Mouse (Mus musculus): ENCODE results near the gene Adamts17. TPM values are rescaled to one million over a fixed set of nuclear protein-coding genes. Genes with fewer than 3 reads are reported as not detected.

Gene Adamts17
- polyA plus RNA-seq, 1 experiment, result 4.5 TPM

DNA sequence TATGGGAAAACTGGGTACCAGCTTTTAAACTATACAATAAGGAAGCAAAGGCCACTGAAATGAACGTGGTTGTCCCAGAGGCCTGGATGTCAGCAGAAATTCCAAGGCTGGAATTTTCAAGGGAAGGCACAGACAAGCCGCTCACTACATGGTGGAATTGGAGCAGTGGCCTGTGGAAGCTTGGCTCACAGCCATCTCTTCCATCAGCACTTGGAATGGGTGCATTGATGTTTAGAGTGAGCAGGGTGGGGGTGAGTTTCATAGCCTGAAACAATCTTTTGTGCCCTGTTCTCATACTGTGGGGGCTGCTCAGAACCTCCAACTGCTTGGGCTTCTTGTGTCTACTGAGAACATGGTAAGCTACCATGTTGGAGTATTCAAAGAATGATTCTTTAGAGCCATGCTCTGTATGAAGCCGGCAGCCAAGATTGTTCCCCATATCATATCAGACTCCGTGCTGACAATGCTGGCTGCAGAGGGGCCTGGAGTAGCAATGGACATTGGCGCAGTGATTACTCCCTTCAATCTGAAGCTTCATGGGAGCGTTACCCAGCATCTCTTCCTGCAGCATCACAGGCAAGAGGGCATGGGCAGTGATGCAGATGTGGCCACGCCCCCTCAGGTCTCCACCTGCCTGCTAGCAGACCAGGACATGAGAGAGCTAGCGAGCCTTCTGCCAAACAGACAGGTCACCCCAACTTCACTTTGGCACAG is 96.7 kb downstream of the Adamts17 start:
- DNase-seq (ENCODE audit: low read depth), result peak; percentile 74
- TF ChIP-seq POLR2A (IDR thresholded peaks at IDR 0.05; ENCODE audit: borderline replicate concordance, extremely low read depth, insufficient read depth, insufficient read length, poor library complexity, severe bottlenecking) (no peak), CTCF (IDR thresholded peaks at IDR 0.05; ENCODE audit: borderline replicate concordance, extremely low read depth, insufficient read depth, insufficient read length) (no peak)

DNA sequence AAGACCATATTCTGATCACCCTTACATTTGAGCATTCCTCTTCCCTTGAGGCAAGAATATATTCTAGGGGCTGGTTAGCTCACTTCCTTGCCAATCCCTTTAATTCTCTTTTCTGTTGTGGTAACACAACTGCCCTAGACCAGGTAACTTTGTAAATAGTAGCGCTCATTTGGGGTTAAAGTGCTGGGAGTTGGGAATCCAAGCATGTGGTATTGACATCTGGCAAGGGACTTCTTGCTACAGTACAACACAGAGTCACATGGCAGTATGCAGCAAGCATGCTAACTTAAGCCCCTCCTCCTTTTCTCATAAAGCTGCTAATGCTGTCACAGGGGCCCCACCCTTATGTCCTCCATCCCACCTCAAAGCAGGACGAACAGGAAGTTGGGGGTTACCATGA is 97.4 kb downstream of the Adamts17 start:
- TF ChIP-seq CTCF (IDR thresholded peaks at IDR 0.05; ENCODE audit: borderline replicate concordance, extremely low read depth, insufficient read depth, insufficient read length) (no peak), POLR2A (IDR thresholded peaks at IDR 0.05; ENCODE audit: borderline replicate concordance, extremely low read depth, insufficient read depth, insufficient read length, poor library complexity, severe bottlenecking) (no peak)
- no peak for DNase-seq (ENCODE audit: low read depth)

DNA sequence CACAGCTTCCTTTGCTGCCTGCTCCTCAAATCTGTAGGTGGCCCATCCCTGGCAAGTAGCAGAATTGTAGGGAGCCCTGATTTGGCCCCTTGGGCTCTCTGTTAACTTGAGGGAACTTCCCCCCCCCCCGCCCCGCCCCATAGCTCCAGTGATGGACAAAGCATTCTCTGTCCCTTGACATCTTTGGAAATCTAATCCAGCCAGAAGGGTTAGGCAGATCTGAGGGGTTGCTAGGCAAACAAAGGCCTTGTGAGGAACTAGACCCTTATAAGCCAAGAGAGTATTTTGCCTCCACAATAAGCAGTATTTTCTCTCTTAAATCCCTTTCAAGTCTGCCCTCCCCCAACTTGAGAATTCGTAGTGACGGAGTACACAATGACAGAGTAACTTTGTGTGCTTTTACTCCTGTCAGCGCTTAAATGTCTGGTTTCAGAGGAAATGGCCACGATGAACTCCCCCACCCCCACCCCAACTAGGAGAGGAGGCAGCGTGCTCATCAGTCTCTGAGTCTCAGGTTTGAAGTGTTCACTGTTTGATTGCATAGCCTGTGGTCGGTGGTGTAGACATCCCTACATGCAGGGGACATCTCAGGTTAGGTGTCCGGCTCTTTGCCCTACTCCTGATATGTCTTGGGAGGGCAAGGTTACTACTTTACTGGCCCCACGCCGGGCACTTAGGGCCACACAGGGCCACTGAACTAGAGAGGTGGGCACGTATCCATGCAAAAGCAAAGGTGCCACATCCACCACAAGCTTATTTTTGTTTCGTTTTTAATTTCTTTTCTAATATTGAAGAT is 99.7 kb downstream of the Adamts17 start:
- DNase-seq (ENCODE audit: low read depth), result peak; percentile 46
- TF ChIP-seq POLR2A (IDR thresholded peaks at IDR 0.05; ENCODE audit: borderline replicate concordance, extremely low read depth, insufficient read depth, insufficient read length, poor library complexity, severe bottlenecking) (no peak), CTCF (IDR thresholded peaks at IDR 0.05; ENCODE audit: borderline replicate concordance, extremely low read depth, insufficient read depth, insufficient read length) (no peak)

DNA sequence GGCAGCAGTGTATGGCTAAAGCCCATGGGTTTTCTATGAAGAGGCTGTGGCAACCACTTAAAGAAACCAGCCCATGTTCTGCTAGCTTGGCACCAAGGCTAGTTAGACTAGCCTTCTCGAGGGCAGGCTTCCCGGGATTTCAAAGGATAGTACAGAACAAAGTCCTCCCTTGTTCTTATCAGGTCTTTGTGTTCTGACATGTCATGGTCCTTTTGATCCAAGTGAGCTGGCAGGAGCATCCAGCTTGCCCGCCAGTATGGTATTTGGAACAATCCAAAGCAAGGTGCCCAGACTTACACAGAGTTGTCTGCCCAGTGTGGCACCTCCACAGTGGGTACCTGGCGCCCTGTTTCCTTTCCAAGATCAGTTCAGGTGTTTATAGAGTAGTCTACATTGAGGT is 101.2 kb downstream of the Adamts17 start:
- no peak for DNase-seq (ENCODE audit: low read depth)
- TF ChIP-seq POLR2A (IDR thresholded peaks at IDR 0.05; ENCODE audit: borderline replicate concordance, extremely low read depth, insufficient read depth, insufficient read length, poor library complexity, severe bottlenecking) (no peak), CTCF (IDR thresholded peaks at IDR 0.05; ENCODE audit: borderline replicate concordance, extremely low read depth, insufficient read depth, insufficient read length) (no peak)

DNA sequence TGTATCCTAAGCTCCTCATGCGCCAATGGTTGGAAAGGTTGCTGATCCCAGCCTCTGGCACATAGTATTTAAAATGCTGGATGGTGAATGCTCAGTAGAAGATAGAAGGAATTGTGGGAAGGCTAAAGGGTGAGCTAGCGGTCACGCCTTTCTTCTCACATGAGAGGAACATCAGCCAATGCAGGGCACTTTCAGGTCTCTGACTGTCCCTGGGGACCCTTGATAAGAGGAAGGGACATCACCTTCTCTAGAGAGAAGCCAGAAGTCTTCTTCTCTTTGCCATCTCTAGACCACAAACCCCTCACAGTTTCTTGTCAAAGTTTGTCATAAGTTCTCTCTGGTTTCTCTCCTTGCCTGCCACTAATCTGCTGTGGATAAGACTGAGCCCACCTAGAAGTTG is 109.5 kb downstream of the Adamts17 start:
- TF ChIP-seq CTCF (IDR thresholded peaks at IDR 0.05; ENCODE audit: borderline replicate concordance, extremely low read depth, insufficient read depth, insufficient read length) (no peak), POLR2A (IDR thresholded peaks at IDR 0.05; ENCODE audit: borderline replicate concordance, extremely low read depth, insufficient read depth, insufficient read length, poor library complexity, severe bottlenecking) (no peak)
- DNase-seq (ENCODE audit: low read depth), result no peak

DNA sequence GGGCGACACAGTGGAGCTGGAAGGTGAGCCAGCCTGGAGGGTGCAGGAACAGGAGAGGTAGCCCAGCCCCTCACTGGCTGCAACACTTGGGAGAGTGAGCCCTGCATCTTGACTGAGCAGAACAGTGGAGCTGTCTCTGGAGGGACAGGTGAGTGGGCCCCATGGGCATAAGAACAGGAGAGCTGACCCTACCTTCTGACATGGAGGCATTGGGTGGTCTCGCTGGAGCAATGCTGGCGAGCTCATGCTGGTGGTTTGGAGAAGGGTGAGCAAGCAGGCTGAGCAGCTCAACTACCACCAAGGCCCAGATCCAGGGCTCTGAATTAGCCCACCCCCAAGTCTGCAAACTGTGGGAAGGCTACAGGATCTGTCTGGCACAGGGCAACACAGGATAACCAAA is 113.4 kb downstream of the Adamts17 start:
- TF ChIP-seq CTCF (IDR thresholded peaks at IDR 0.05; ENCODE audit: borderline replicate concordance, extremely low read depth, insufficient read depth, insufficient read length), result no peak
- no peak for TF ChIP-seq POLR2A (IDR thresholded peaks at IDR 0.05; ENCODE audit: borderline replicate concordance, extremely low read depth, insufficient read depth, insufficient read length, poor library complexity, severe bottlenecking)
- DNase-seq (ENCODE audit: low read depth), result no peak

DNA sequence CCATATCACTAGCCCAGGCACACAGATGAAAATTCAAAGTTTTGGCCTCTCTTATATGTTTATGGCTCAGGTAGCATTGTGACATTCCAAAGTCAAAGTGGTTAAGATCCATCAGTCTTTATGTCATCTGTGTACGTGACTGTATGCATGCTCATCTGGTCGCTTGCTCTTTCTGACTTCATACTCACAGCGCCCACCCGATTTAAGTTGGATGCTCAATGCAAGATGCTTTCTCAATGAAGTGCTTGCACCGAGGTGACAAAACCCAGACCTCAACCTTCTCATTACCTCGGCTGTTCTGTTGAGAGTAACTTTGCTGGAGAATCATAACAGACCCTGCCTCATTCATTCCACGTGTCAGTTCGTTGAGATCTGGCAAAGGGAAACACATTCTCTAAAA is 114.5 kb downstream of the Adamts17 start:
- no peak for TF ChIP-seq CTCF (IDR thresholded peaks at IDR 0.05; ENCODE audit: borderline replicate concordance, extremely low read depth, insufficient read depth, insufficient read length)
- TF ChIP-seq POLR2A (IDR thresholded peaks at IDR 0.05; ENCODE audit: borderline replicate concordance, extremely low read depth, insufficient read depth, insufficient read length, poor library complexity, severe bottlenecking), result no peak
- DNase-seq (ENCODE audit: low read depth), result no peak

DNA sequence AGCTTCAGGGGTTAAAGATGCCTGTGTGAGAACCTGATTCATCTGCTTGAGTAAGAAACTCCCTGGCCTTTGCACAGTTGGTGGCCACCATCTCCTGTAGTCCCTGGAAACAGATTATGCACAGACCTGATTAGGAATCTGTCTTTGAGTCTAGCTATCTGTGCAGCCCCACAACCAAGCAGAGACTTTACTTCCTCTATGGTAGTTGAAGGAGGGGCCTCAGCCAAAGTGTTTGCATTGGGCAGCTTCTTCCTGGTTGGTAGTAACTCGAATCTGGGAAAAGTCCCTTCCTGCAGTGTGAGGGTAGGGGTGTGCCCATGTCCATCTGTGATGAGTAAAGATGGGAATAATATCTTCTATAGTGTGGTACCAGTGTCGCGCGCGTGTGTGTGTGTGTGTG is 115.2 kb downstream of the Adamts17 start:
- DNase-seq (ENCODE audit: low read depth), result no peak
- no peak for TF ChIP-seq CTCF (IDR thresholded peaks at IDR 0.05; ENCODE audit: borderline replicate concordance, extremely low read depth, insufficient read depth, insufficient read length)
- no peak for TF ChIP-seq POLR2A (IDR thresholded peaks at IDR 0.05; ENCODE audit: borderline replicate concordance, extremely low read depth, insufficient read depth, insufficient read length, poor library complexity, severe bottlenecking)

DNA sequence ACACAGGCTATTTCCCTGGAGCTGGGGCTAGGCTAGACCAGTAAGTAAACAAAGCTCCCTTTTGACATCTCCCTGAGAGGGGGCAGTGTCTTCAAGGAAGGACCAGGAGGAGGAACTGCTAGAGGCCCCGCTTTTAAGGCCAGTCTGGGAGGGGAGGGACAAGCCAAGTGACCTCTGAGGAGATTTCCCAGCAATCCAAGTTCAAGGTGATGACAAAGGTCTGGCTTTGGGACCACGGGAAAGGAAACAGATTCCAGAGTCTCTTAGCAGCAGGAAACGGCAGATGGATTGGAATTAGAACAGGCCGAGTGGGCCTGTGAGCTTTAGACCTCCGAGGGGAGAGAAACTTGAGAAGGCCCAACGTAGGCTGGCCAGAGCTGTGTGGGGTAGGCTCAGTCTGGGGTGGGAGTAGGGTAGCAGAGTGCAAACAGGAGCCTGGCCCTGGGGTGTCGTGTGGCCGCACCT is 116.0 kb downstream of the Adamts17 start:
- DNase-seq (ENCODE audit: low read depth), result no peak

DNA sequence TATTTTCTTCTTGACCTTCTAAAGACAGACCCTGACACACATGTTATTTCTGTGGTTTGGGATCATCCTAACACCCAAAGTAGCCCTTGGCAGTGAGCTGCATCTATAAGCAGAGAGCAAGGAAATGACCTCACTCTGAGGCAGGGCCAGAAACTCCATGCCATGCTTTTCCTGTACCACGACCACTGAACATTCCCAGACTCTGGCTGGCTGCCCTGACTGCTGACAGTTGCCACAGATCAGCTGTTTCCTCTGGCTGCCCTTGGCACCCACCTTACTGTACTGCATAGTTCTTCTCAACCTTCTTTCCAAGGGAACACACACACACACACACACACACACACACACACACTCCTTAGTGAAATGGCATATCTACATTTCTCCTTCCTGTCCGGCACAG is 116.4 kb downstream of the Adamts17 start:
- DNase-seq (ENCODE audit: low read depth), result peak; percentile 62
- TF ChIP-seq POLR2A (IDR thresholded peaks at IDR 0.05; ENCODE audit: borderline replicate concordance, extremely low read depth, insufficient read depth, insufficient read length, poor library complexity, severe bottlenecking) (no peak), CTCF (IDR thresholded peaks at IDR 0.05; ENCODE audit: borderline replicate concordance, extremely low read depth, insufficient read depth, insufficient read length) (no peak)

More for the DNA sequence above, 116.0 kb downstream of the Adamts17 start:
- TF ChIP-seq CTCF (IDR thresholded peaks at IDR 0.05; ENCODE audit: borderline replicate concordance, extremely low read depth, insufficient read depth, insufficient read length), result no peak

DNA sequence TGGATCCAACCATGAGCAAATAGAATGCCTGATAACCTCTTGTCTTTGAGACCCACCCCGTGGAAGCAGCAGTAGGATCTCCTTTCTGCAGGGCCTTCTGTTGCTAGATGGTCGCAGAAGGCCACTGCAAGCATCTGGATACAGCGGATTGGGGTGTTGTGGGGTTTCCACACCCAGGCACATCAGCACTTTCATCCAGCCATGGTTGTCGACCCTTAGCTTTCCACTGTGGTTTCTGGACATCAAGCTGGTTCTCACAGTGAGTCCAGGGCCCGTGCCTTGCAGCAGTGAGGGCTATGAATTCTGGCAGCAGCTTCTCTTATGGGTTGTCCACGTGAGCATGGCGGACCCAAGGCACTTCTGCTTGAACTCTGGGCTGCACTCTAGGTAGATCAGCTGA is 118.2 kb downstream of the Adamts17 start:
- TF ChIP-seq CTCF (IDR thresholded peaks at IDR 0.05; ENCODE audit: borderline replicate concordance, extremely low read depth, insufficient read depth, insufficient read length) (no peak), POLR2A (IDR thresholded peaks at IDR 0.05; ENCODE audit: borderline replicate concordance, extremely low read depth, insufficient read depth, insufficient read length, poor library complexity, severe bottlenecking) (no peak)
- no peak for DNase-seq (ENCODE audit: low read depth)

Measured in brain, embryonic 14.5 days (tissue).